Mouse (Mus musculus): ENCODE data around the gene Cxcr3. TPM values are rescaled to one million over a fixed set of nuclear protein-coding genes. Genes with fewer than 3 reads are reported as not detected.

The Cxcr3 gene
- 0.54 to 0.94 TPM (median 0.61 TPM) in 4 replicates for total RNA-seq (2023)

GRCm38 (mm10) chrX:101733828-101734319 lies at the start of gene Cxcr3:
TSS of gene Cxcr3 (minus strand) at chrX:101734269.

Other genes starting within 250 kb of the Cxcr3 start
- 48.6 to 52.5 TPM (median 49.2 TPM) in 4 replicates for gene Taf1, start 201.5 kb downstream of the Cxcr3 start, total RNA-seq (2023)
- 192 to 212 TPM (median 201 TPM) in 4 replicates for gene Ogt, start 94.2 kb downstream of the Cxcr3 start, total RNA-seq (2023)
- gene Gm4779, start 60.2 kb upstream of the Cxcr3 start, total RNA-seq (2023): 0.58 TPM in 1 of 4 replicates, not detected in the others
- 0.61 TPM in 1 of 4 replicates, not detected in the others for gene 8030474K03Rik, start 60.4 kb upstream of the Cxcr3 start, total RNA-seq (2023)
- gene Nhsl2, start 115.1 kb upstream of the Cxcr3 start, total RNA-seq (2023): 0.15 to 0.25 TPM (median 0.21 TPM) in 4 replicates

All from B cell, adult 62 days (primary cell).